Mouse (Mus musculus): ENCODE results near the gene Slc24a4. TPM values are rescaled to one million over a fixed set of nuclear protein-coding genes. Genes with fewer than 3 reads are reported as not detected.

The Slc24a4 gene
- total and polyA plus RNA-seq, 2 experiments: not detected

DNA sequence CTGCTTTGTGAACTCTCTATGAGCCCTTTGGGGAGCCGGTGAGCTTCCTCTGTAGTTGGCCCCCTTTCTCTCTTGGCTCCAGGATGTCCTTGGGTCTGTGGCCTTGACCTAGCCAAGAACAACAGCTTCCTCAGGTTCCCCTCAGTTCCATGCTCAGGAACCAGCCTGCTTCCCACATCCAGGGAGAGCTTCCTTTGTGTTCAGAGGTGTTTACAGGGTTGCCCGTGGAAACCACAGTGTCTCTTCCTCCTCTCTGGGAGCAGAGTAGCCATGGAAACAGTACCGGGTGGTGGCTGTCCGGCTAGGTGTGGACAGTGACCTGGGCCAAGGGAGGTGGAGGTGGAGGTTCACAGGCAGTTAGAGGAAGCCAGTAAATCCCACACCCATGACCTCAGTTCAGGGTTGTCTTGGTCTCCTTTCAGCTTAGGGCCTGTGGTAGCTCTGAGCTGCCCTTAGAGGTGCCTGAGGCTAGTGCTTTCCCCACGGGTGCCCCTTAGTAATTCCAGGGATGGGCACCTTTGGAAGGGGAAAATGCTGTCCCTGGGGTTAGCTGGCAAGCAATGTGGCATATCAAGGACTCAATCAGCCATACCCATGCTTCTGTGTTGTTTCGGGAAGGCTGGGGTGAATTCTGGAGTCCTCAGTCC, 113.7 kb downstream of the Slc24a4 start:
- Histone ChIP-seq H3K79me2 (ENCODE audit: control insufficient read depth, insufficient read depth, low read length) (no peaks in the 10 kb centered on the region), H3K4me1 (ENCODE audit: control insufficient read depth, insufficient read depth, low read length) (no peaks in the 10 kb centered on the region), H3K9ac (ENCODE audit: low read depth, low read length) (no peak overlapping the region), H3K27me3 (ENCODE audit: control insufficient read depth, insufficient read depth, low read length) (no peaks in the 10 kb centered on the region), H3K27ac (replicated peaks; ENCODE audit: insufficient read depth, low read depth, low read length) (no peak overlapping the region), H3K4me3 (ENCODE audit: insufficient read depth, low read depth, low read length) (no peak overlapping the region), H3K36me3 (ENCODE audit: control insufficient read depth, insufficient read depth, low read length) (no peaks in the 10 kb centered on the region)
- 58% methylated on average over 6 of the region's 6 CpGs for WGBS
- no peak for DNase-seq (ENCODE audit: extremely low read depth, low read depth, low spot score)
- TF ChIP-seq POLR2A (IDR thresholded peaks at IDR 0.05; ENCODE audit: extremely low read depth, insufficient read depth, low read length) (no peak), CTCF (IDR thresholded peaks at IDR 0.05; ENCODE audit: low read depth, low read length) (no peak)

GRCm38 (mm10) chr12:102243915-102244314, 115.4 kb downstream of the Slc24a4 start:
- Histone ChIP-seq H3K9ac (ENCODE audit: low read depth, low read length) (no peak overlapping the region), H3K4me1 (ENCODE audit: control insufficient read depth, insufficient read depth, low read length) (no peaks in the 10 kb centered on the region), H3K4me3 (ENCODE audit: insufficient read depth, low read depth, low read length) (no peak overlapping the region), H3K79me2 (ENCODE audit: control insufficient read depth, insufficient read depth, low read length) (no peaks in the 10 kb centered on the region), H3K36me3 (ENCODE audit: control insufficient read depth, insufficient read depth, low read length) (no peaks in the 10 kb centered on the region), H3K27me3 (ENCODE audit: control insufficient read depth, insufficient read depth, low read length) (no peaks in the 10 kb centered on the region), H3K27ac (replicated peaks; ENCODE audit: insufficient read depth, low read depth, low read length) (no peak overlapping the region)
- no peak for DNase-seq (ENCODE audit: extremely low read depth, low read depth, low spot score)
- TF ChIP-seq POLR2A (IDR thresholded peaks at IDR 0.05; ENCODE audit: extremely low read depth, insufficient read depth, low read length) (no peak), CTCF (IDR thresholded peaks at IDR 0.05; ENCODE audit: low read depth, low read length) (no peak)
- 96% methylated on average over 1 of the region's 1 CpGs for WGBS

DNA sequence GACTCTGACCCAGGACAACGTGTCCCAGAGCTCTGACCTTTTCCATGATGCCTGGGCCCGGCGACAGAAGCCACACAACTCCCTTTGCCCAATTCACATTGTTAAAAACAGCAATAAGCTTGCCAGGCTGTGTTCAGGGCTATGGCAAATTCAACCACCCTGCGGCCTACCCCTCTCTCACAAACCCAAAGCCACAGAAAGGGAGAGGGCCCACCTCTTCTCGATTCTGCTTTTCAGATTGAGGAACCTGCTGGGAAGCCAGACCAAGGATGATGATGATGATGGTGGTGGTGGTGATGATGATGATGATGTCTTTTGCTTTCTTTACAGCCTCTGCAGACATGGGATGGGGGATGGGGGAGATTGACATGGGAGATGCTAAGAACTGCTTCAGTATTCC, 117.7 kb downstream of the Slc24a4 start:
- Histone ChIP-seq H3K4me3 (ENCODE audit: insufficient read depth, low read depth, low read length) (no peak overlapping the region), H3K27ac (replicated peaks; ENCODE audit: insufficient read depth, low read depth, low read length) (no peak overlapping the region), H3K4me1 (ENCODE audit: control insufficient read depth, insufficient read depth, low read length) (no peaks in the 10 kb centered on the region), H3K27me3 (ENCODE audit: control insufficient read depth, insufficient read depth, low read length) (no peaks in the 10 kb centered on the region), H3K9ac (ENCODE audit: low read depth, low read length) (no peak overlapping the region), H3K36me3 (ENCODE audit: control insufficient read depth, insufficient read depth, low read length) (no peaks in the 10 kb centered on the region), H3K79me2 (ENCODE audit: control insufficient read depth, insufficient read depth, low read length) (no peaks in the 10 kb centered on the region)
- TF ChIP-seq CTCF (IDR thresholded peaks at IDR 0.05; ENCODE audit: low read depth, low read length) (no peak), POLR2A (IDR thresholded peaks at IDR 0.05; ENCODE audit: extremely low read depth, insufficient read depth, low read length) (no peak)
- 84% methylated on average over 5 of the region's 5 CpGs for WGBS
- DNase-seq (ENCODE audit: extremely low read depth, low read depth, low spot score): no peak

GRCm38 (mm10) chr12:102248104-102248503, 119.6 kb downstream of the Slc24a4 start:
- H3K27me3 ChIP-seq (ENCODE audit: control insufficient read depth, insufficient read depth, low read length): no peaks in the 10 kb centered on the region; the same call in 1 of the 2 replicates
- WGBS: 97% methylated on average over 6 of the region's 6 CpGs
- no peak overlapping the region for H3K9ac ChIP-seq (ENCODE audit: low read depth, low read length)
- H3K4me1 ChIP-seq (ENCODE audit: control insufficient read depth, insufficient read depth, low read length): no peaks in the 10 kb centered on the region
- H3K79me2 ChIP-seq (ENCODE audit: control insufficient read depth, insufficient read depth, low read length): no peaks in the 10 kb centered on the region
- H3K27ac ChIP-seq (replicated peaks; ENCODE audit: insufficient read depth, low read depth, low read length): no peak overlapping the region
- no peaks in the 10 kb centered on the region for H3K36me3 ChIP-seq (ENCODE audit: control insufficient read depth, insufficient read depth, low read length)
- H3K4me3 ChIP-seq (ENCODE audit: insufficient read depth, low read depth, low read length): no peak overlapping the region
- DNase-seq (ENCODE audit: extremely low read depth, low read depth, low spot score): no peak
- no peak for TF ChIP-seq CTCF (IDR thresholded peaks at IDR 0.05; ENCODE audit: low read depth, low read length)
- TF ChIP-seq POLR2A (IDR thresholded peaks at IDR 0.05; ENCODE audit: extremely low read depth, insufficient read depth, low read length): no peak

DNA sequence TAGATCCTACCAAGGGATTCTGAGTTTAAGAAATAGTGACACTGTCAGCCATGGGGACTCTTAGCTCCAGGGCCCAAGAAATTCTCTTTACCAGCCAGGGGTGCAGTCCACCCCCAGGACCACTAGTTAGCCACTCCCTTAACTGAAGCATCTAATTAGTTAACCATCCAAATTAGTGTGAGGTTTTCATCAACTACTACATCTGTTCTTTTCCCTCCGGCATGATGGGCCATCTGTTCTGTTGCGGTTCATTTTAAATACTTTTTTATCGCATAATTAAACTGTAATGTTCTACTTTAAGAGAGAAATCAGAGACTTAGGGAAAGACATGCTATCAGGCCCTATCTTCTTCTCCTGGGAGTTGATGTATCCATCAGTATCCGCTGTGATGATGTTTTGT, 121.8 kb downstream of the Slc24a4 start:
- H3K27me3 ChIP-seq (ENCODE audit: control insufficient read depth, insufficient read depth, low read length): no peaks in the 10 kb centered on the region; the same call in 1 of the 2 replicates
- WGBS: 97% methylated on average over 4 of the region's 4 CpGs
- H3K9ac ChIP-seq (ENCODE audit: low read depth, low read length): no peak overlapping the region
- no peak overlapping the region for H3K27ac ChIP-seq (replicated peaks; ENCODE audit: insufficient read depth, low read depth, low read length)
- H3K4me1 ChIP-seq (ENCODE audit: control insufficient read depth, insufficient read depth, low read length): no peaks in the 10 kb centered on the region; the same call in 1 of the 2 replicates
- no peak overlapping the region for H3K4me3 ChIP-seq (ENCODE audit: insufficient read depth, low read depth, low read length)
- TF ChIP-seq POLR2A (IDR thresholded peaks at IDR 0.05; ENCODE audit: extremely low read depth, insufficient read depth, low read length) (no peak), CTCF (IDR thresholded peaks at IDR 0.05; ENCODE audit: low read depth, low read length) (no peak)
- no peaks in the 10 kb centered on the region for H3K79me2 ChIP-seq (ENCODE audit: control insufficient read depth, insufficient read depth, low read length)
- H3K36me3 ChIP-seq (ENCODE audit: control insufficient read depth, insufficient read depth, low read length): no peaks in the 10 kb centered on the region
- DNase-seq (ENCODE audit: extremely low read depth, low read depth, low spot score): no peak

DNA sequence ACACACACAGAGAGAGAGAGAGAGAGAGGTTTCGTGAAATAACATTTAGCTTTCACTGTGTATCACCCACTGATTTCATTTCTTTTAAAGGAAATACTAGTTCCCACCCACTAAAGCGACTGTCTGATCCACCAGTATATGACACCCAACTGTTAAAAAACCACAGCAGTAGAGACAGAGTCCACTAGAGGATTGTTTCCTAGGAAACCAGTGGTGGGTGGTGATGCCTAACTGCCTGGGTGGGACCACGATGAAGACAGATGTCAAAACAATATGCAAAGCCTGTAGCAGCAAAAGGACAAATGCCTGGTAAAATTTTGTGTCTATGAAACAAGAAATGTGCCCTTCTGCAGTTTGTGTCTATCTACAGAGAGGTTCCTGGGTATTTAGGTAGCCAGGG, 122.5 kb downstream of the Slc24a4 start:
- no peaks in the 10 kb centered on the region for H3K79me2 ChIP-seq (ENCODE audit: control insufficient read depth, insufficient read depth, low read length)
- no peaks in the 10 kb centered on the region; the same call in 1 of the 2 replicates for H3K27me3 ChIP-seq (ENCODE audit: control insufficient read depth, insufficient read depth, low read length)
- no peak overlapping the region for H3K4me3 ChIP-seq (ENCODE audit: insufficient read depth, low read depth, low read length)
- H3K36me3 ChIP-seq (ENCODE audit: control insufficient read depth, insufficient read depth, low read length): no peaks in the 10 kb centered on the region
- H3K27ac ChIP-seq (replicated peaks; ENCODE audit: insufficient read depth, low read depth, low read length): no peak overlapping the region
- H3K4me1 ChIP-seq (ENCODE audit: control insufficient read depth, insufficient read depth, low read length): no peaks in the 10 kb centered on the region; the same call in 1 of the 2 replicates
- H3K9ac ChIP-seq (ENCODE audit: low read depth, low read length): no peak overlapping the region
- TF ChIP-seq CTCF (IDR thresholded peaks at IDR 0.05; ENCODE audit: low read depth, low read length) (no peak), POLR2A (IDR thresholded peaks at IDR 0.05; ENCODE audit: extremely low read depth, insufficient read depth, low read length) (no peak)
- WGBS: 82% methylated on average over 3 of the region's 3 CpGs
- no peak for DNase-seq (ENCODE audit: extremely low read depth, low read depth, low spot score)
